Mouse (Mus musculus): Measurements from ENCODE around the gene Spin1.
"Not testable (repeated sequence)": the region's sequence is repeated elsewhere in the genome, so short reads cannot be mapped to it uniquely, and the experiment has no call there.

The Spin1 gene

DNA sequence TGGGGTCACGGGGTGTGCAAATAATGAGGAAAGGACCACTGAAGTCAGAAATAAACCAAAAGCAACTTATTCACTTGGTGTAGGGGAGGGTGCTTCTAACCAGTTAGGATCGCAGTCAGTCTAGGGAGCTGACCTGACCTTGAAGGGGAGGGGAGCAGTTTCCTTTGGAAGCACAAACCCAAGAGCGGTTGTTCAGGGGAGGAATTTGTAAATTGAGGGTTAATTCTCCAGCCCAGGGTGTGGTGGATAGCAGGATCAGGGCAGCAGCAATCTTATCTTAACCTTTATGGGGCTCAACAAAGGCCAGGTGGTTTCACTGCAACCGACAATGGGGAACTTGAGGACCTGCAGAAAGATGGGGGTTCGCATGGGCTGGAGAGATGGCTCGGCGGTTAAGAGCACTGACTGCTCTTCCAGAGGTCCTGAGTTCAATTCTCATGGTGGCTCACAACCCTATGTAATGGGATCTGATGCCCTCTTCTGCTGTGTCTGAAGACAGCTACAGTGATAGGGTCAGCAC is 5.4 kb upstream of the Spin1 start:
- DNase-seq (ENCODE audit: low spot score in 2 of 2): no peak

DNA sequence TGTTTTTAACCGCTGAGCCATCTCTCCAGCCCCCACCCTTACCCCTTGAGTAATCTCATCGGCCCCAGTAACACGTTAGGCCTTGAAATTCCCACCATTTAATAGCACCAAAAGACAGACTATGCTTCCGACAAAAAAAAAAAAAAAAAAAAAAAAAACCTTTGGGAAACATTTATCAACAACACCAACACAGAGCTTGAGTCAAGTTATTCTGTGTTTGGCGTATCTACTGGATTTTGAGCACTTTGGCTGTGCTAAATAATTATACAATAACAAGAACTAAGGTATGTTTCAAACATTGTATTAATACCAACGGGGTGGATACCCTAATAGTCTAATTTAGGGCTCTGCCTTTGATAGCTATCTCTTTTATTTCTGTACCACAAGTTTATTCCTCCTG is 4.0 kb upstream of the Spin1 start:
- DNase-seq (ENCODE audit: low spot score in 2 of 2): no peak

DNA sequence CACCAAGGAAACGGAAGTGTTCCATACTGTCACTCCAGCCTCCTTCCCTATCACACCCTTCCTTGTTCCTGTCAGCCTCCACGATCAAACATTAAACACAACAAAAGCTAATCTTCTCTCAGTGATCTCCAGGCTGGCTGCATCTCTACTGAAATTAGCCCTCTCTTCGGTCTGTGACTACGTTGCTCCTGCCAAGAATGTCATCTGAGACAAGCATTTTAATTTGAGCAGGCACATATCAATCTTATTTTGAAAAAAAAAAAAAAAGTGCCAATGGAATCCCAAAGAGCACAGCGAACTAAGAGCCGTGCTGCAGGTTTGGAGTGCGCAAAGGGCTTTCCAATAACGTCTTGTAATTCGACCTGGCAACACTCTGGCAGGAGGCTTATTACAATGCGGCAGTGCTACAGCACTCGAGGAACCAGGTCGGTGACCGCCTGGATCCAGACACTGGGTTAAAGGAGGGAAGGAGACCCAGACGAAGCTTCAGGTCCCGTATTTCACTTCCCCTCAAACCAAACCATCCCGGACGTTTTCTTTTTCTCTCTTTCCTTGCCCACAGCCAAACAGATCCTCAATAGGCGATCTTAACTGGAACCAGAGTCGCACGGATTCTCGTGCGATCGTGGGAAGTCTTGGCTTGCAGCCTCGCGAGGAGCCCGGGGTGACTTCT is 984 bp upstream of the Spin1 start:
- no peak for DNase-seq (ENCODE audit: low spot score in 2 of 2)

DNA sequence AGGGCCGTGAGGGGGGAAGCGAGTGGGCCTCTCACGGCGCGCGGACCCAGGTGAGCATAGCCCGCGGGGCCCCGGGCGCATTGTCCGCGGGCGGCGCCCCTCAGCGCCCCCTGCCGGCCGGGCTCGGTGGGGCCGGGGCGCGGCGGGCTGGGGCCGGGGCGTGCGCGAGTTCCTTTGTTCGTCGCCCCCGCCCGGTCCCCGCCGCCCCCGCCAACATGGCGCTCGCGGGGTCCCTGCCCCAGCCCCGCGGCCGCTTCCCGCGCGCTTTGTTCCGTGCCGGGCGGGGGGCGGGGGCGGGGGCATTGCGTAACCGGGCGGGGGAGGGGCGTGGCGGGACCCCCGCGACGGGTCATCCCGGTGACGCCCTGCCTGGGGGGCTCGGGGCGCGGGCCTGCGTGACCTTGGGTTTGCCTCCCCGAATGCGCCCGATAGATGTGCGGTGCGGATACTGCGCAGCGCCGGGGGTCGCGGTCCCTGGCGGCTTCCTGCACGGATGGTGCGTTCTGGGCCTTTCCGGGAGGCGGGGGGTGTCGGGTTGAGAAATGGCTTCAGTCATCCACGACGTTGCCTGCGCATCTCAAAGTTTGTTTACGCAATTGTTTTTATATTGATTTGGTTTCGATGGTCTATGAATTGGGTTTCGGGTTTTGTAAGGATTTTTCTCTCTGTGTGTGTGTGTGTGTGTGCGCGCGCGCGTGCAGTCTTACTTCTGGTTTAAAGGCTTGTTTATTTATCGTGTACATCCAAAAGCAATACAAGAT is 516 bp downstream of the Spin1 start:
- peak; percentile 38 to 51 for DNase-seq (ENCODE audit: low spot score in 2 of 2)

DNA sequence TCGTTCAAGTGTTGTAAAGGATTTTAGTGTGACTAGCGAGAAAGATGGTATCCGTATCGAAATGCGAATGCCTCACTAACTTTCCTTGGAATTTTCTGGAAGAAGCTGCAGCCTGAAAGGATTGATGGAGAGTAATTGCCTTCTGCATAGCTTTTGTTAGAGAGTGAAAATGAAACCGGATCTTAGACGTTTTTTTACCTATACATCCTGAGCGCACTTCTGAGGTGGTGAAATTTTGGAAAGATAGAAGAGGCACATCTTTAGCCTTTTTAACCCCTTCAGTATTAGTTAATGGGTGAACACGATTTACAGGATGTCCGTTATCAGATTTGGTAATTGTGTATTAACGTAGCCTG is 1.1 kb downstream of the Spin1 start:
- no peak for DNase-seq (ENCODE audit: low spot score in 2 of 2)

DNA sequence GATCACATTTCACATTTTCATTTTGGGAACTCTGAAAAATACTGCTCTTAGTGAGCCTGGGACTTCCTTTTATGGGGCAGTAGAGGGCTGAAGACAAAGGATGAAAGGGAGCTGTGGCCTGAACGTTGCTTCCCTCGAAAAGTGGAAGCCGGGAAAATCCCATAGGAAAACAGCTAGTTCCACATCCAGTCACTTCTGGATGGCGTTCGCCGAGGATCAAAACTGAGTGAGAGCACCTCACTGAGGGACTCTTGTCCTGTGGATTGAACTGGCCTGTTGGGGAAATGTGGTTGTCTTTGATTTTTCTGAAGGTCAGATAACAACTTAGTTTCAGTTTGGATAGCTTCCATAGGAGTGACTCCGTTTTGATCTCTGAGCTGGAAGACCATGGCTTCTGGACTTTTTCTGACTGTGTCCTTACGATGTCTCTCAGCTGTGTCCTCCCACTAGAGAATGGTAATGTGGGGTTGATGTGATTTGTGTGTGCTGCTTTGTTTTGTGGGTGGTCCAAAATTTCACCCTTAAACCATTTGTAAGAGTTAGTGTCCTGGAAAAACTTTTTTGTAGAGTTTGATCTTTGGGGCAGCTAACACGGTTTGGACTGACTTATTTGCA is 2.5 kb downstream of the Spin1 start:
- no peak for DNase-seq (ENCODE audit: low spot score in 2 of 2)

DNA sequence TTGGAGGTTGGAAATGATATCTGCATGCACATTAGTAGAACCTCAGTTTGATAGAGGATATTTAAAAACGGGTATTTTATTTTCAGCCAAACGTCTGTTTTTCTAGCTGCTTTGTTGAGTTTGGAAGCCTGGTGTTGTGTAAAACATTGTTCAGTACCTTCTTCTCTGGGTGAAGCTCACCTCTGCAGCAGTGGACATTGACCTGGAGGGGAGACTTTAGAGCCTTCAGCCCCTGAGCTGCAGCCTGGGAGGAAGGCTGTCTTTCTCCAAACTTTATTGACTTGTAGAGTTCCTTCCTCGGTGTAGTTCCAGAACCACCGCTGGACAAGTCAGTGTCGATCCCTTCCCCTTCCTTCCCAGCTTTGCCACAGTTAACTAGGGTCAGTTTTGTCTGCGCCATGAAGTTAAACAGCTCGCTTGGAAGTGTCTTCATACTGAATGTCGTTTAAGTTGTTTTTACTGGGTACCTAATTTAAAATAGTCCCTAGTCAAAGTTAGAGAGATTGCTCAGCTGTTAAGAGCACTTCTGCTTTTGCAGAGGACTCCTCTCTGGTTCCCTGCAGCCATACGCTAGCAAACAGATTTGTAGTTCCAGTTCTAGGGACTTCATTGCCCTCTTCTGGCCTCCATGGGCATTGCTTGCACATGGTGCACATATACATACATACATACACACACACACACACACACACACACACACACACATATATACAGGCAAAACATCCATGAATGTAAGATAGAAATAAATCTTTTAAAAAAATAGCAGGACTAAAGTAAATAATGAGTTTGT is 3.4 kb downstream of the Spin1 start:
- DNase-seq (ENCODE audit: low spot score in 2 of 2): no peak

DNA sequence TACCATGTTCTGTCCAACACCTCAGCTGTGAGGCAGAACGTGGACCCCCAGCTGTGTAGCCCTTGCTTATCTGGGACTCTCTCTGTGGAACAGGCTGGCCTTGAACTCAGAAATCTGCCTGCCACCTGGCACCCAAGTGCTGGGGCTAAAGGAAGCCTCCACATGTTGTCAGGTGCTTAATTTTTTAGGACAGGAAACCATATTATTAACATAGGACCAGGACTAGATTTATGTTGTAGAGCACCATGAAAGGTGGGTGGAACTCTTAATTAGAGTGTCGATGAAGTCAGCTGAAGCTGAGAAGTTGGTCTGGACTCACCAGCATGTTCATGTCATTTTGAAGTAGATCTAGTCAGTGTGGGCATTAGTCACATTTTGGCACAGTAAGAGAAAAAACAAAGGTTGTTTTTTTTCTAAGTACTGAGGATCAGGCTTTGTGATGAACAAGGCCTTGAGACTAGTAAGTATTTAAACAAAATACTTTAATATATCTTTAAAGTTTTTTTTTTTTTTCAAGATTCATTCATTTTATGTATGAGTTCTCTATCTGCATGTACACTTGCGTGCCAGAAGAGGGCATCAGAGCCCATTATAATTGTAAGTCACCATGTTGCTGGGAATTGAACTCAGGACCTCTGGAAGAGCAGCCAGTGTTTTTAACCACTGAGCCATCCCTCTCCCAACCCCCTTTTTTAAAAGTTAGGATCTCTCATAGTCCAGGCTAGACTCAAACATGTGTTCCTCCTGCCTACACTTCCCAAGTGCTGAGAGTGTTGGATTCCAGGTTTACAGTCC is 5.4 kb downstream of the Spin1 start:
- no peak for DNase-seq (ENCODE audit: low spot score in 2 of 2)

DNA sequence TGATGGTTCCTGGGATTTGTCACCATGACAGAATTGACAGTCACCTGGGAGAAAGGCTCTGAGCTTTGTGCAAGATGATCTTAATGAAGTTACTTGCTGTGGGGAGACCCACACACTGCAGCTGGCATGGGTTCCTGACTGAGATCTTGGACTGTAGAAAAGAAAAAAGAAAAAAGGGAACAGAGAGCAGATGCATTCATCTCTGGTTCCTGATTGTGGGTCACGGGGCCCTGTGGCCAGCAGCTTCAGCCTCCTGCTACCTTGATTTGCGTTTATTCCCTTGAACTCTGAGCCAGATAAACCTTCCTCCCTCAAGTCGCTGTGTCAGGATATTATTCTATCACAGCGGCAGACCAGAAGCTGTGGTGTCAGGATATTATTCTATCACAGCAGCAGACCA is 6.1 kb downstream of the Spin1 start:
- DNase-seq (ENCODE audit: low spot score in 2 of 2): no peak

DNA sequence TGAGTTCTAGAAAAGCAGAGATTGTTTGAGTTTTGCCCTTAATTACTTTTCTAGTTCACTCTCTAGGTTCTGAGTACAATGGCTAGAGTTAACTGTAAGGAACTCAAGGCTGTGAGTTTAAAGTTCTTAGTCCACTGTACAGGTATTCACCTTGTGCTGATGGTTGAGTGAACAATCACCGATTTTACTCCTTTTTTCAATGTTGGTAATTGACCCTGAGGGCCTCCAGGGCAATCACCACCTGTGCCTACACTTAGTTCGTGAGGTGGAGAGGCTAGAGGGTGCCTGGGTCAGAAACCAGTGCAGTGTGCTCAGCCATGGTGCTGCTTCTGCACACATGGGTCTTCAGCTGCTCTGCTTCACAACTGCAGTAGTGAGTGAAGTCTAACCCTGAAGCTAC is 8.8 kb downstream of the Spin1 start:
- DNase-seq (ENCODE audit: low spot score in 2 of 2): no peak

DNA sequence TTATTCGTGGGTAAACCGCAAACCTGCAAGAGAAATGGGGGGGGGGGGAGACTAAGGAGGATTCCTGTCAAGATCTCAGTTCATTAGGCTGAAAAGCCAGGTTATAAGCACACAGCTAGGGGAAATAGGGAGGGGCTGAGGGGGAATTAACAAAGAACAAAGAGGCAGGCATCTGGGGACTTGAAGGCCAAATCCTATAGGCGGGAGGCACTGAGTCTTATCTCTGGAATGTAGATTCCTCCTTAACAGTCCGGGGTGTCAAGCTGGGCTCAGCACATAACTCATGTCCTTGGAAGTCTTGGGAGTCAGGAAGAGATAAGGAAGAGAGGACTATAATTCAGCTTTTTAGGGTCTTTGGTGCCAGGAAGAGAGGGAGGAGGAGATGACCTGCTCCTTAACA is 13.7 kb downstream of the Spin1 start:
- not testable (repeated sequence) for DNase-seq (ENCODE audit: low spot score in 2 of 2)

DNA sequence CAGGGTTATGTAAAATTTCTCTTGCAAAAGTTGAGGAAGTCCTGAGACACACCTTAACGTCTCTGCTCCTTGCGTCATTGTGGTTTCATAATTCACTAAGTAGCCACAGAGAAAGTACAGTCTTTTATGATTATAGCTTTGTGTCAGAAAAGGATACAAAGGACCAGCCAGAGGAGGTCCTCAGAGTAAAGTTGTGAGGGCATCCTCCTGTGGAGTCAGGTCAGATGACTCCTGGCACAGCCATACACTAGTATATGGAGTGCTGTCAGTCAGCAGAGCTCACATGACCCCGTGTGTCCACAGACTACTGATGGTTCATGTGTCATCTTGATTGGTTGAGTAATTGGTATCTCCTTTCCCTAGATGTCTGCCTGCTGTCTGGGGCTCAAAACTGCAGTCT is 15.1 kb downstream of the Spin1 start:
- no peak for DNase-seq (ENCODE audit: low spot score in 2 of 2)

DNA sequence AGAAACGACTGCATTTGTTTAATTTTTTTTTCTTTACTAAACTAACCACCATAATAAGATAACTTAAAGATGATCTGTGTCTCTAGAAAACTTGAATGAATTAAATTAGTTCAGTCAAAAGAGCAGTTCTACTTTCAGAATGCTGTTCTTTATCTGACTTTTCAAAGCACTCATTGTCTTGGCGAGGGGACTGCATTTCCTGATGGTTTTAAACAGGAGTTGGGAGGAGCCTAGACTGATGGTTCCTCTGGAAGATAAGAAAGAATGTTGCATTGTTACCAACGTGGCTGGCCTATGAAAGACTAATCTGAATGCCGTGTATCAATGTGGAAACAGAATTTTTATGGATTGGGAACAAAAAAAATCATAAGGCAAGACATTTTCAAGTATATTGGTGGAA is 20.1 kb downstream of the Spin1 start:
- DNase-seq (ENCODE audit: low spot score in 2 of 2): no peak

DNA sequence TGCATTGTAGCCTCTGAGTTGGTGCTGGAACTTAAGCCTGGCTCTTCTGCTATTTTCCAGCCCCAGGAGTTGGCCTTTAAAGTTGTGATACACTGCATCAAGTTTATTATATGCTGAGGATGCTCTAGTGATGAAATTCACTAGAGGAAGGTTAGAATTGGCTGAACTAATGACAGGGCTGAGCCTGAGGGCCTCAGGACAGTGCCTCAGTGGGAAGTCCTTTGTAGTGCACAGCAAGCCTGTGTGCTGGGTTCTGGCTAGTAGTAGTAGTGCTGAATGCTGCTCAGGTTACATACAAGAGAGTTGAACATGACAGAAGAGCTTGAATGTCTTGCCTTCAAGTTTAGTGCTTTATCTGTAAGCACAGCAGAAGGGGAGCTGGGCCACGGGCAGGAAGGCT is 21.3 kb downstream of the Spin1 start:
- DNase-seq (ENCODE audit: low spot score in 2 of 2): no peak

DNA sequence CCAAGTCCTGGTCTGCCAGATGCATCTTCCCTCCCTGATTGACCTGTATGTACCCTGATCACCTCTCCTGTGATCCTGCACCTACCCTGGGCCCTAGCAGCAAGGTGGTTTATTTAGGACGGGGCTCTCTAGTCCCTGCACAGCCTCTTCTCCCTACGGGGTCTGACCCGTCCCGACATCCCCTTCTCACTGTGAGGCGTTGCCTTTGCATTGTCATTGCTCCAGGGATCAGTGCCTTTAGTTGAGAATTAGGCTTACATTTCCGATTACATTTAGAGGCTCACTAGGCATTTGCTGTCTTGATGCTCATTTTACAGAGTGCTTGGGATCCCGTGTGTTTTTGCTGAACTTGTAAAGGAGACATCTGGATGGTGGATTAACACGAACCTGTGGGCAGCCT is 22.1 kb downstream of the Spin1 start:
- DNase-seq (ENCODE audit: low spot score in 2 of 2): no peak

DNA sequence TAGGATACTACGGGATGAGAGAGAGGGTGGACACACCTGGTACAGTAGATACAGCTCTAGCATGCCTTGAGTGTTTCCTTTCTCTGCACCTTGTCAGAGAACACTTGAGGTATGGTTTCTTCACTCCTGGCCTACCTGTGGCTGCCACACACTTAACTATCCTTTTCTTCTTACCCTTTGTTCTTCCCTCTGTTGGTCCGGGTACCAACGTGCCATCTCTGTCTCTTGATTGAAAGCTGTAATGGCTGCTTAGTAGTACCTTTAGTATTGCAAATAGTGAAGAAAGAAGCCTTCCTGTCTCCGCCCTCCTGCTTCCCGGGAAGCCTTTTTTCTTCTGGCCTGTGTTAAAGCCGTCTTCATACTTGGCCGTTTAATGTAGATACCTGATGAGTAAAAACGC is 24.7 kb downstream of the Spin1 start:
- no peak for DNase-seq (ENCODE audit: low spot score in 2 of 2)

DNA sequence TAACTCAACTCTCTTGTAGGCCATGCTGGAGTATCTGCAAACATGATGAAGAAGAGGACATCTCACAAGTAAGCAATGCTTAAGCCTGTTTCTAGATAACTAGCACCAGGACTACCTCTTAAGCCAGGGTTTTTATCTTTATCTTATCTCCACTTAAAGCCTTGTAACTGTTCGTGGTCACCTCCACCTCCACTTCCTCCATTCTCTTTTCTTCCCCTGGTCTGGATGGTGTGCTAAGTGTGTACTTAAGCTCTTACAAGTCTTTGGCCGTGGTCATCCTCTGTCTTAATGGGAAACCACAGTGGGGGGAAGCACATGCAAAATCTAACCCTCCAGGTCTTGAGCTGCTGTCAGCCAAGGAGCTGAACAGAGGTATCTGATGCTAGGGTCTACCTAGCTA is 27.2 kb downstream of the Spin1 start:
- no peak for DNase-seq (ENCODE audit: low spot score in 2 of 2)

DNA sequence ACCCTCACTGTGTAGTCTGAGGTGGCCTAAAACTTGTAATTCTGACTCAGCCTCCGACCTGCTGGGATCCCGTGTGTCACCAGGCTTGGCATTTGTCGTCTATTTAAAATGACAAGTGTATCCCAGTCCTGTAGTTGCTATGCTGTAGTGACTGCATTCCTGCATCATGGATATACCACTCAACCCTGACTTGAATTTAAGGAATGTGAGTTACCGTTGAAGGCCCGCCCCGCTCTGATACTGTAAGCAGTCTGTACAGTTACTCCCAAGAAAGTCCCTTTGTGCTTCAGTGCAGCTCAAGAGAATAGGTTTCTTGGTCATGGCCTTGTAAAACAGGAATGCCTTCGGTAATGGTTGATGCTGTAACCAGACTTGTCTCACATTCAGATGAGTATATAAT is 27.7 kb downstream of the Spin1 start:
- no peak for DNase-seq (ENCODE audit: low spot score in 2 of 2)

DNA sequence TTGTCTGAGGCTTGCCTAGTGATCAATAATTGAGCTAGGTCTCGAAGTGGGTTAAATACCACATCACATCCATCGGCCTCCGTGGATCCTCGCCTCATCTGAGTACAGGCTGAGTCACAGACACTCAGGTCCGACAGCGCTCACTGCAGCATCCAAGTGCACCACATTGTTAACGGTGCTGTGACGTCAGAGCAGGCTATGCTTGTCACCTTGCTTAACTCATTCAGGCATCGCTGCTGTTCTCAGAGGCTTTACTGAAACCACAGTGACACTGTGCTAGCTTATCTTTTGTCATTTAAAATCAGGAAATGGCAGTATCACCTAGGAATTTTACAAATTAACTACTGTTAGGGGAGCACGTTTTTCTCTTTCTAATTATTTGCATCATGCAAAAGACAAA is 30.5 kb downstream of the Spin1 start:
- peak in 1 of 2 experiments; percentile 34 for DNase-seq (ENCODE audit: low spot score in 2 of 2)

DNA sequence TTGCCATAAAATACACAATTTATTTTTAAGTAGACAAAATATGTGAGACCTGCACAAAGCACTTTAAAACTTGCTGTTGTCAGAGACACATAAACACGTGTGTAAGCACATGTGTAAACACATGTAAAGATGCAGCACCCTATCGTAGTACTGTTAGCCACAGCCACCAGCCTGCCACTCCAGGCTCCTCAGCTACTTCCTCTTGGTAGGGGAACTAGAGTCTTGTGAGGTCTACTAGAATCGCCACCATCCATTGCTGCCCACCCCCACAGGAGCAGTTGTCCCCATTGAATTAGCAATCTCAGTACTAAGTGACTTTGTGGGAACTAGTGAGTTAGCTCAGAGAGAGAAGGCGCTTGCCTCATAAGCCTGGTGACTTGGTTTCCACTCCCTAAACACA is 35.6 kb downstream of the Spin1 start:
- DNase-seq (ENCODE audit: low spot score in 2 of 2): no peak

DNA sequence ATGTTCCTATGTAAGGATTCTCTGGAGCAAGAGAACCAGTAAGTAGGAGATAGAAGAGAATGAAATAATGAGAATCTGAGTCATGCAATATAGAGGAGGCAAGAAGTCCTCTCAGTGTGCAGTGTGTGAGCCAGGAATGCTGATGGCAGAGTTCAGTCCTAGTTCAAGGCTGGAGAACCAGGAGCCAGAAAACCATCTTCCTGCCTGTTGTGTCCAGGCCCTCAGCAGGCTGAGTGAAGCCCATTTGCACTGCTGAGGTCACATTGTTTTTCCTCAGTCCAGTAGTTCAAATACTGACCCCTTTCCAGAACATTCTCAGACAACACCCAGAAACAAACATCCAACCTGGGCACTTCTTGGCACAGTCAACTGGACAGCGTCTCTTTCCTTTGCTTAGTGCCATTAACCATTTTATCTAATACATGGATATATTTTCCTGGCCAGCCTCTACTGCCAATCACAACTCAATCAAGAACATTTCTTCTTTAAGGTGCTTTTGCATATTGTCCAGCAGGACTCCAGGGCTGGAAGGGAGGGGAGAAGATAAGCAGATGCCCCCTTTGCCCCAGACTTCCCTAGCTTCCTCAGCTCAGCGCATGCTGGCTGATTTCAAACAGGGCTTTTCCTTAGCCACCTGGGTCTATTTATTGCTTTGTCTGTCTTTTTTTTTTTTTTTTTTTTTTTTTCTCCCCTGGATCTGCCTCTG is 36.5 kb downstream of the Spin1 start:
- no peak for DNase-seq (ENCODE audit: low spot score in 2 of 2)
